Mouse (Mus musculus) hindbrain, embryonic 12.5 days (tissue): ENCODE data around the gene Fth1. TPM values are rescaled to one million over a fixed set of nuclear protein-coding genes. Genes with fewer than 3 reads are reported as not detected.
"Not testable (repeated sequence)": the region's sequence is repeated elsewhere in the genome, so short reads cannot be mapped to it uniquely, and the experiment has no call there.

Experiments
- ATAC-seq: fragments of 200-750 bp; cut with Nextera tagmentation; 2 replicates; pipeline ENCODE4 v1.8.0; 2017; ENCODE audit warnings: moderate TSS enrichment; ENCODE audit not compliant: low FRiP score
- H3K27ac ChIP-seq: fragments of 300-500 bp; sonication (generic); 2 replicates; pipeline ENCODE4 v1.5.1; 2016; ENCODE audit warnings: mild to moderate bottlenecking
- H3K27me3 ChIP-seq: fragments of 300-500 bp; sonication (generic); 2 replicates; pipeline ENCODE4 v1.6.1; 2016; ENCODE audit warnings: mild to moderate bottlenecking
- H3K36me3 ChIP-seq: fragments of 300-500 bp; sonication (generic); 2 replicates; pipeline ENCODE4 v1.6.1; 2016; ENCODE audit warnings: mild to moderate bottlenecking
- H3K4me1 ChIP-seq: fragments of 300-500 bp; sonication (generic); 2 replicates; pipeline ENCODE4 v1.6.1; 2016
- H3K4me2 ChIP-seq: fragments of 300-500 bp; sonication (generic); replicated peaks from 2 replicates; pipeline ENCODE4 v1.6.1; 2016; ENCODE audit warnings: mild to moderate bottlenecking
- H3K4me3 ChIP-seq: fragments of 300-500 bp; sonication (generic); 2 replicates; pipeline ENCODE4 v1.5.1; 2016; ENCODE audit warnings: mild to moderate bottlenecking
- H3K9ac ChIP-seq: fragments of 300-500 bp; sonication (generic); 2 replicates; pipeline ENCODE4 v1.6.1; 2016; ENCODE audit warnings: mild to moderate bottlenecking, moderate library complexity
- H3K9me3 ChIP-seq: fragments of 300-500 bp; sonication (generic); replicated peaks from 2 replicates; pipeline ENCODE4 v1.6.1; 2016; ENCODE audit warnings: mild to moderate bottlenecking
- WGBS: fragments of 180-500 bp; shearing (Covaris S2); methylation state at CpG from one replicate; pipeline ENCODE4 v1.1.7; 2016; 5-methylcytosine and 5-hydroxymethylcytosine counted together
- polyA plus RNA-seq: library from polyadenylated mRNA; unstranded; fragments of >200 nt; fragmentation: Nextera tagmentation; extraction: Ambion mirVana; gene quantifications from 2 replicates; pipeline ENCODE4 v1.2.1, GENCODE M21; 2016

Gene Fth1
- polyA plus RNA-seq, 1 experiment from 2014 or later = 1,581 TPM

DNA sequence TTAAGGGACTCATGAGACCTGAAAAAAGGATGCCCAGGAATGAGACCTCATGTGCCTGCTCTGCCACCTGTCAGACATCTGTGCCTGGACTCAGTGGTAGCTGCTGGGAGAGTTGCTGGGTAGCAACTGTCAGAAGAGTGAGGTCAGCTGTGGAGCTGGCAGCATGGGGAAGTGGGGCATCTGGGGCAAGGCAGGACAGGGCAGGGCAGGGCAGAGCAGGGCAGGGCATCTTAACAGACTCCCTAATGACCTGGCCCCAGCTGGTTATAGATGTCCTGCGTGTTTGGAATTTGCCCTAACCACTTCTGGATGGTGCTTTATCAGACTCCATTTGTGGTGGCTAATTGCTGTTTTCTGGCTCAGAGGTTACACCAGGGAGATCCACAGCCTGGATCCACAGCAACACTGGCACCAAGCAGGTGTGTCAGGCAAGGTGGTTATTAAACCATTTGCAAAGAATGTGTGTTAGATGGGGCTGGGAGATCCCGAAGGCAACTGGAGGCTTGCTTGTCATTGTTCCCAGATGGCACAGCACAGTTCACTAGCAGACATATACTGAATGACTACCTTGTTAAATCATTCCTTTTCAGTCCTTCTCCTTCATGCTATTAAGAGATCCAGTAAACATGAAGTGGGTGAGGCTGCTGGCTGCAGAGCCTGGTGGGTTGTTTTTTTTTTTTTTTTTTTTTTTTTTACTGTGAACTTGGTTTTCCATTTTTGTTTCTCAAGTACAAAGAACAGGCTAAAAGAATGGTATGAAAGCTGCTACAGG, 14.1 kb upstream of the Fth1 start:
- no peak for ATAC-seq
- WGBS = 66% methylated on average over 2 of the region's 2 CpGs
- no peak overlapping the region for H3K4me2 ChIP-seq
- no peaks in the 10 kb centered on the region for H3K27me3 ChIP-seq
- H3K9ac ChIP-seq = no peak overlapping the region
- H3K36me3 ChIP-seq = no peaks in the 10 kb centered on the region
- H3K4me1 ChIP-seq = 0 out of 2 replicates have a peak, but pooled peaks cover 3% of the 10 kb centered on the region
- no peak overlapping the region for H3K4me3 ChIP-seq
- no peak overlapping the region for H3K27ac ChIP-seq
- no peaks in the 10 kb centered on the region for H3K9me3 ChIP-seq

GRCm38 (mm10) chr19:9968081-9968787, 12.2 kb upstream of the Fth1 start:
- no peak overlapping the region for H3K4me2 ChIP-seq
- H3K4me1 ChIP-seq = 0 out of 2 replicates have a peak, but pooled peaks cover 3% of the 10 kb centered on the region
- ATAC-seq = no peak
- H3K4me3 ChIP-seq = no peak overlapping the region
- H3K27me3 ChIP-seq = no peaks in the 10 kb centered on the region
- H3K27ac ChIP-seq = no peak overlapping the region
- no peak overlapping the region for H3K9ac ChIP-seq
- H3K36me3 ChIP-seq = no peaks in the 10 kb centered on the region
- H3K9me3 ChIP-seq = no peaks in the 10 kb centered on the region
- 83% methylated on average over 10 of the region's 10 CpGs for WGBS

GRCm38 (mm10) chr19:9974853-9975252, 5.5 kb upstream of the Fth1 start:
- H3K4me2 ChIP-seq, H3K4me1 ChIP-seq, H3K27me3 ChIP-seq, H3K9me3 ChIP-seq, H3K4me3 ChIP-seq, H3K9ac ChIP-seq, H3K27ac ChIP-seq, ATAC-seq, H3K36me3 ChIP-seq: not testable (repeated sequence)
- 65% methylated on average over 2 of the region's 2 CpGs for WGBS

- Histone ChIP-seq H3K4me1 (peaks cover 7% of the 10 kb centered on the region), H3K27ac (no peak overlapping the region), H3K36me3 (no peaks in the 10 kb centered on the region), H3K9ac (no peak overlapping the region), H3K9me3 (no peaks in the 10 kb centered on the region), H3K4me3 (no peak overlapping the region), H3K27me3 (no peaks in the 10 kb centered on the region), H3K4me2 (no peak overlapping the region)
- no peak for ATAC-seq
- 86% methylated on average over 10 of the region's 10 CpGs for WGBS
Observed at GRCm38 (mm10) chr19:9977085-9977484, 3.3 kb upstream of the Fth1 start.

- Histone ChIP-seq H3K4me3 (no peak overlapping the region), H3K9ac (no peak overlapping the region), H3K27me3 (no peaks in the 10 kb centered on the region), H3K36me3 (no peaks in the 10 kb centered on the region), H3K27ac (no peak overlapping the region), H3K4me2 (no peak overlapping the region), H3K4me1 (peaks cover 9% of the 10 kb centered on the region), H3K9me3 (no peaks in the 10 kb centered on the region)
- WGBS = 59% methylated on average over 5 of the region's 5 CpGs
- ATAC-seq = no peak
Observed at GRCm38 (mm10) chr19:9978431-9978951, 1.9 kb upstream of the Fth1 start.

- WGBS = 83% methylated on average over 2 of the region's 2 CpGs
- Histone ChIP-seq H3K4me2 (no peak overlapping the region), H3K27me3 (no peaks in the 10 kb centered on the region), H3K36me3 (peaks cover 3% of the 10 kb centered on the region), H3K9me3 (no peaks in the 10 kb centered on the region), H3K4me3 (no peak overlapping the region), H3K4me1 (peaks cover 16% of the 10 kb centered on the region), H3K27ac (no peak overlapping the region), H3K9ac (no peak overlapping the region)
- ATAC-seq = no peak
Observed at GRCm38 (mm10) chr19:9979156-9979555, 1.2 kb upstream of the Fth1 start.

GRCm38 (mm10) chr19:9981621-9982020, 1.2 kb downstream of the Fth1 start:
- 76% methylated on average over 4 of the region's 4 CpGs for WGBS
- Histone ChIP-seq H3K27me3 (no peaks in the 10 kb centered on the region), H3K27ac (peak overlapping the region; percentile 92; the same call in 1 of the 2 replicates), H3K36me3 (peaks cover 24% of the 10 kb centered on the region), H3K4me1 (peaks cover 17% of the 10 kb centered on the region), H3K4me3 (peak overlapping the region; percentile 80), H3K4me2 (peak overlapping the region; percentile 75), H3K9ac (peak overlapping the region; percentile 88), H3K9me3 (no peaks in the 10 kb centered on the region)
- ATAC-seq = no peak

DNA sequence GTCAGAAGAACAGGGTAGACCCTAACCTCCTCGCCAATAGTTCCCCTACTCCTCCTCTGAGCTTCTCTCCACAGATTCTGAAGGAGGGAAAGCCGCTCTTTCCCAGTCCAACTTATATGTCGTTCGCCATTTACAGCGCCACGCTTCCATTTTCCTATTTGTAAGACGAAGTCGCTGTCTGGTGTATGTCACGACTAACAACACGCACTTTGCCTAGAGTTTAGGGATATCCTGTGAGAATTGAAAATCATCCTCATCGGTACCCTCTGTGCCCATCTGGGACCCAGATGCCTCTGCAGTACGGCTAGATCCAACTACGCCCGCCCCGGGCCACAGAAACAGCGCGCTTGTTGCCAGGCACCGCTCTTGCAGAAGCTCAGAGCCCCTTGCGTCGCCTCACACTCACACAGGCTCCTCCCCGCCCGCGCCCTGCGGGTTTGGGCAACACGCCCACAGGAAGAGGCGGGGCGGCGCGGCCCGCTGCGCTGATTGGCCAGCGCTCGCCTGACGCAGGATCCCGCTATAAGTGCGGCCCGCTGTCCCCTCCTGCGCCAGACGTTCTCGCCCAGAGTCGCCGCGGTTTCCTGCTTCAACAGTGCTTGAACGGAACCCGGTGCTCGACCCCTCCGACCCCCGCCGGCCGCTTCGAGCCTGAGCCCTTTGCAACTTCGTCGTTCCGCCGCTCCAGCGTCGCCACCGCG, 1.9 kb downstream of the Fth1 start:
- no peaks in the 10 kb centered on the region for H3K9me3 ChIP-seq
- H3K4me2 ChIP-seq = peak overlapping the region; percentile 75
- peak overlapping the region; percentile 80 for H3K4me3 ChIP-seq
- H3K9ac ChIP-seq = peak overlapping the region; percentile 88
- peaks cover 24% of the 10 kb centered on the region for H3K36me3 ChIP-seq
- H3K27me3 ChIP-seq = no peaks in the 10 kb centered on the region
- H3K27ac ChIP-seq = peak overlapping the region; percentile 92
- ATAC-seq = peak; percentile 99
- peaks cover 17% of the 10 kb centered on the region for H3K4me1 ChIP-seq
- WGBS = 1% methylated on average over 59 of the region's 59 CpGs

DNA sequence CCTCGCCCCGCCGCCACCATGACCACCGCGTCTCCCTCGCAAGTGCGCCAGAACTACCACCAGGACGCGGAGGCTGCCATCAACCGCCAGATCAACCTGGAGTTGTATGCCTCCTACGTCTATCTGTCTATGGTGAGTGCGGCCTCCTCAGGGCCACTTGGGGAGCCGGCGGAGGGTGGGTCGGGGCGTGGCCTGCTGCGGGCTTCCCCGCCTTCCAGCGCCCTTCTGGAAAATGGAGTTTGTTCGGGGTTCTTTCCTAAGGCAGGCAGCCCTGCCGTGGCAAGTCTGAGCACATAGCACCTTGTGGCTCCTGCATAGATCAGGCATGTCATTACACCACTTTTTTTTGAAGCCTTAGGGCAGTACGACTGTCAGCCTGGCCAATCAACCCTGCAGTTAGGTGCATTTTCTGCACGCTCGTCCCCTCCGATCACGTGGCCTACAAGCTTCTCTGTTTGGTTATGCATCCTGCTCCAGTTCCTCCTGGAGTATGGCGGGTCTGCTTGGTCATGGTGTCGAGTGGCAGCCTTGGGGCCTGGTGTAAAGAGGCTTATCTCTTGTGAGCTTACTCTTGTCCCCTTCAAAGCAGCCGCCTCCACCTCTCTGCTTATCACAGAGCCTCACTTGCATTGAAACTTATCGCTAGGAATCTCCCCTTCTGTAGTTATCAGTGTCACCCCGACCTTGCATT, 2.6 kb downstream of the Fth1 start:
- Histone ChIP-seq H3K9ac (peak overlapping the region; percentile 88), H3K4me3 (peak overlapping the region; percentile 80), H3K4me2 (peak overlapping the region; percentile 75), H3K27me3 (no peaks in the 10 kb centered on the region), H3K36me3 (peaks cover 24% of the 10 kb centered on the region), H3K27ac (peak overlapping the region; percentile 92), H3K9me3 (no peaks in the 10 kb centered on the region), H3K4me1 (peaks cover 17% of the 10 kb centered on the region)
- peak; percentile 83 for ATAC-seq
- 1% methylated on average over 31 of the region's 31 CpGs for WGBS

DNA sequence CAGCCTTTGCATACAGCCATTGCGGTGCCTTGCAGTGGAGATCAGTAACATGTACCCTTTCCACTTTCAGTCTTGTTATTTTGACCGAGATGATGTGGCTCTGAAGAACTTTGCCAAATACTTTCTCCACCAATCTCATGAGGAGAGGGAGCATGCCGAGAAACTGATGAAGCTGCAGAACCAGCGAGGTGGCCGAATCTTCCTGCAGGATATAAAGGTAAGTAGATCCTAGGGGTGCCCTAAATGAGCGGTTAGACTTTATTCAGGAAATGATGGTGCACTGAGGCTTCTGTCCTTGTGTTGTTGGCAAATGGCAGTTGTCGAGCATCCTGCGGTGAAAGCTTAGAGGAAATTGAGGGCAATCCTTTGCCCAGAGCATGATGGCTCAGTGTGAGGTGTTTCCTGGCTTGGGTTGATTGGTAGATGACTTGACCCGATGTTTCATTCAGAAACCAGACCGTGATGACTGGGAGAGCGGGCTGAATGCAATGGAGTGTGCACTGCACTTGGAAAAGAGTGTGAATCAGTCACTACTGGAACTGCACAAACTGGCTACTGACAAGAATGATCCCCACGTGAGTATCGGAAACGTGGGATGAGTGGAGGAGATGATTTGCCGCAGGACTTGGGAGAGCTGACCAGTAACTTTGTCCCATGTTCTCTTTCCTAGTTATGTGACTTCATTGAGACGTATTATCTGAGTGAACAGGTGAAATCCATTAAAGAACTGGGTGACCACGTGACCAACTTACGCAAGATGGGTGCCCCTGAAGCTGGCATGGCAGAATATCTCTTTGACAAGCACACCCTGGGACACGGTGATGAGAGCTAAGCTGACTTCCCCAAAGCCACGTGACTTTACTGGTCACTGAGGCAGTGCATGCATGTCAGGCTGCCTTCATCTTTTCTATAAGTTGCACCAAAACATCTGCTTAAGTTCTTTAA, 4.0 kb downstream of the Fth1 start:
- peaks cover 17% of the 10 kb centered on the region for H3K4me1 ChIP-seq
- H3K27ac ChIP-seq = no peak overlapping the region
- no peaks in the 10 kb centered on the region for H3K27me3 ChIP-seq
- H3K9ac ChIP-seq = no peak overlapping the region; the same call in 1 of the 2 replicates
- no peaks in the 10 kb centered on the region for H3K9me3 ChIP-seq
- peak overlapping the region; percentile 75 for H3K4me2 ChIP-seq
- WGBS = 93% methylated on average over 20 of the region's 20 CpGs
- H3K36me3 ChIP-seq = peaks cover 24% of the 10 kb centered on the region
- ATAC-seq = no peak
- H3K4me3 ChIP-seq = peak overlapping the region; percentile 80
